Mouse (Mus musculus): ENCODE measurements at regions not wholly inside any gene's neighbourhood (a gene's known extent, or its start where the extent isn't known, plus 50 kb on each side); places are given as distances from the start of the nearest gene placed in this dataset.
A peak's percentile ranks its signal among the peaks of the same experiment; 100 is the strongest.

- 14% methylated on average over 3 of the region's 3 CpGs for WGBS
- Histone ChIP-seq H3K9ac (replicated peaks) (no peak overlapping the region), H3K9me3 (no peaks in the 10 kb centered on the region), H3K27ac (no peak overlapping the region), H3K27me3 (no peaks in the 10 kb centered on the region), H3K4me1 (replicated peaks) (no peaks in the 10 kb centered on the region), H3K36me3 (no peaks in the 10 kb centered on the region), H3K4me3 (replicated peaks) (no peak overlapping the region), H3K4me2 (no peak overlapping the region)
- ATAC-seq (ENCODE audit: insufficient number of reproducible peaks, insufficient read depth, low FRiP score, low TSS enrichment, low read depth), result 0 out of 2 replicates have a peak, but pooled peaks have one; percentile 52
These were observed 57.5 kb upstream of the Gprin3 start for GRCm38 (mm10) chr6:59483587-59483986.
